Mouse (Mus musculus) G1E (cell line): ENCODE results near the gene Bsph2. TPM values are rescaled to one million over a fixed set of nuclear protein-coding genes. Genes with fewer than 3 reads are reported as not detected.

Experiments used
- ATAC-seq: 2 replicates; pipeline ENCODE4 v1.8.0; 2016; ENCODE audit warnings: mild to moderate bottlenecking; ENCODE audit not compliant: insufficient number of reproducible peaks, poor library complexity, low FRiP score, severe bottlenecking; ENCODE audit errors: extremely low read depth
- DNase-seq: peaks from one replicate; pipeline ENCODE4 v3.0.0; 2012; ENCODE audit warnings: low spot score
- H3K27me3 ChIP-seq: 2 replicates; pipeline ENCODE4 v1.6.1; 2012; ENCODE audit warnings: mild to moderate bottlenecking, low read length, inconsistent platforms; ENCODE audit not compliant: insufficient read depth
- H3K36me3 ChIP-seq: replicated peaks from 2 replicates; pipeline ENCODE3; 2012; ENCODE audit warnings: mild to moderate bottlenecking, inconsistent platforms
- H3K4me1 ChIP-seq: 2 replicates; pipeline ENCODE4 v1.6.1; 2012; ENCODE audit warnings: low read depth, low read length, inconsistent platforms, mixed read lengths; ENCODE audit not compliant: insufficient read depth
- H3K4me3 ChIP-seq: 2 replicates; pipeline ENCODE4 v1.5.1; 2012; ENCODE audit warnings: low read depth, mild to moderate bottlenecking, inconsistent platforms, low read length, moderate library complexity, mixed read lengths
- H3K9me3 ChIP-seq: replicated peaks from 2 replicates; pipeline ENCODE4 v1.6.1; 2012; ENCODE audit warnings: inconsistent platforms
- CTCF ChIP-seq: IDR thresholded peaks from 2 replicates; pipeline ENCODE4 v1.5.1; 2012; ENCODE audit warnings: low read depth, low read length, inconsistent platforms, mixed read lengths
- GATA1 ChIP-seq: IDR thresholded peaks from 2 replicates; pipeline ENCODE4 v1.6.1; 2012; ENCODE audit warnings: borderline replicate concordance, low read length, inconsistent platforms, mixed read lengths
- GATA2 ChIP-seq: IDR thresholded peaks from 2 replicates; pipeline ENCODE4 v1.6.1; 2012; ENCODE audit warnings: low read depth, low read length, inconsistent platforms, borderline replicate concordance
- POLR2AphosphoS5 ChIP-seq: IDR thresholded peaks from 2 replicates; pipeline ENCODE4 v1.6.1; 2012; ENCODE audit warnings: low read depth, low read length, inconsistent platforms; ENCODE audit not compliant: insufficient replicate concordance
- TAL1 ChIP-seq: conservative IDR thresholded peaks from 2 replicates; pipeline ENCODE4 v1.6.1; 2012; ENCODE audit warnings: low read depth, low read length, inconsistent platforms, mixed read lengths
- polyA plus RNA-seq: library from polyadenylated mRNA; stranded (reverse); fragments of >175 nt; gene quantifications from 2 replicates; pipeline ENCODE4 v1.2.3, GENCODE M21; 2012
- total RNA-seq, 2 experiments: library from RNA; stranded (forward) in 1 of 2; stranded (reverse) in 1 of 2; fragments of 200-1000 nt in 1 of 2; fragments of >200 nt in 1 of 2; fragmentation: Nextera tagmentation in 1 of 2; gene quantifications; 2 replicates each; pipeline ENCODE4 v1.2.3; 2014 to 2017

The Bsph2 gene
- not detected in 2 replicates for total RNA-seq (2014; fragmentation: Nextera tagmentation)
- not detected in 2 replicates for total RNA-seq (2017)
- not detected in 2 replicates for polyA plus RNA-seq

DNA sequence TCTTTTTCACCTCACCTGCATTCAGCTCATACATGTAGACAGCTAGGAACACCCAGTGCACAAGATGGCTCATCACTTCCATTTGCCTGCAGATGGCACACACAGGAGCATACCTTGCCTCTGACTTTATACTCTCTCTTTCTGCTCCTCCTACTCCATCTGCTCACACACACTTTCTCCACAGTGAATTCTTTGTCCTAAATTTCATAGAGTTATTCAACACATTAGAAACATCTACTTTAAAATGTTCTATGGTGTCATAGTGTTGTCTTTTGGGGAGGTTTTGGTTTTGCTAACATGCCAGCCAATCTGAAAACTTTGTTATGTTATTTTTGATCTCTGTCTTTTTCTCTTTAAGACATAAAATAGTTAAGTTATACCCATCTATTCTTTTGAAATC lies at the start of gene Bsph2:
TSS of gene Bsph2 (minus strand) at position 101 of the 400 bp plus-strand sequence.
- H3K4me3 ChIP-seq, result no peak within 1 kb of the TSS
- no peak for ATAC-seq
- TF ChIP-seq CTCF, result no peak
- no peak for TF ChIP-seq GATA2
- TF ChIP-seq POLR2AphosphoS5, result no peak
- no peak for TF ChIP-seq GATA1
- TF ChIP-seq TAL1, result no peak
- no peaks in the 10 kb centered on the region for H3K4me1 ChIP-seq
- no peak for DNase-seq
- H3K9me3 ChIP-seq, result no peaks in the 10 kb centered on the region
- H3K27me3 ChIP-seq, result no peaks in the 10 kb centered on the region
- no peaks in the 10 kb centered on the region for H3K36me3 ChIP-seq

DNA sequence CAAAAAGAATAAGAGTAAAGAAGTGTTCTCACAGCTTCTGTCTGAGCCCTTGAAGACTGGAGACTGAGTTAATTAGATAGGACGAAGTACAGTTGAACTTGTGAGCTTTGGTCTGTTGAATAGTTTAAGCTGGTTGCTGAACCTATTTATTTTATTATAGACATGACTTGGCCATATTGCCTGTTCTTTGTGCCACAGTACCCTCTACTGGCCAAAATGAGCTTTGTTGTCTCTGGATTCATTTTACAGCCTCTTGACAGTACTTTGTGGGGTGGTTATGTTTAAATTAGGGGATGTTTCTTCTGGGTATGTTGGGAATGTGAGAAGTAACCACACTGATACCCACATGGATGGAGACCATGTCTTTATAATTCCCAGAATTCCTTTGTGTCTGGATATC lies 59.3 kb downstream of the Bsph2 start:
- Histone ChIP-seq H3K36me3 (no peaks in the 10 kb centered on the region), H3K4me3 (no peak overlapping the region), H3K27me3 (no peaks in the 10 kb centered on the region), H3K9me3 (no peaks in the 10 kb centered on the region), H3K4me1 (no peaks in the 10 kb centered on the region)
- ATAC-seq, result no peak
- peak; percentile 2 for DNase-seq
- no peak for TF ChIP-seq CTCF
- TF ChIP-seq POLR2AphosphoS5, result no peak
- TF ChIP-seq GATA2, result no peak
- TF ChIP-seq GATA1, result no peak
- TF ChIP-seq TAL1, result no peak

Other genes with a start within 250 kb of the Bsph2 start
- gene Pla2g4c, start 246.4 kb downstream of the Bsph2 start, total RNA-seq (2014; fragmentation: Nextera tagmentation), result 0.23 and 1.0 TPM in 2 replicates
- gene Pla2g4c, start 246.4 kb downstream of the Bsph2 start, total RNA-seq (2017), result 0.64 and 0.93 TPM in 2 replicates
- 0.03 TPM in 1 of 2 replicates, not detected in the other for gene Pla2g4c, start 246.4 kb downstream of the Bsph2 start, polyA plus RNA-seq
- gene Cabp5, start 172.9 kb downstream of the Bsph2 start, total RNA-seq (2014; fragmentation: Nextera tagmentation), result not detected in 2 replicates
- 0.05 TPM in 1 of 2 replicates, not detected in the other for gene Cabp5, start 172.9 kb downstream of the Bsph2 start, total RNA-seq (2017)
- not detected in 2 replicates for gene Cabp5, start 172.9 kb downstream of the Bsph2 start, polyA plus RNA-seq
- gene Bsph1, start 120.2 kb downstream of the Bsph2 start, total RNA-seq (2014; fragmentation: Nextera tagmentation), result not detected in 2 replicates
- gene Bsph1, start 120.2 kb downstream of the Bsph2 start, total RNA-seq (2017), result not detected in 2 replicates
- gene Bsph1, start 120.2 kb downstream of the Bsph2 start, polyA plus RNA-seq, result not detected in 2 replicates
- gene Sult2a5, start 52.9 kb upstream of the Bsph2 start, total RNA-seq (2014; fragmentation: Nextera tagmentation), result not detected in 2 replicates
- not detected in 2 replicates for gene Sult2a5, start 52.9 kb upstream of the Bsph2 start, total RNA-seq (2017)
- not detected in 2 replicates for gene Sult2a5, start 52.9 kb upstream of the Bsph2 start, polyA plus RNA-seq
- gene Sult2a2, start 162.4 kb upstream of the Bsph2 start, total RNA-seq (2014; fragmentation: Nextera tagmentation), result not detected in 2 replicates
- gene Sult2a2, start 162.4 kb upstream of the Bsph2 start, total RNA-seq (2017), result 0.64 TPM in 1 of 2 replicates, not detected in the other
- gene Sult2a2, start 162.4 kb upstream of the Bsph2 start, polyA plus RNA-seq, result not detected in 2 replicates